ENCODE assay signal across 10 mouse cellular contexts in the genomic region with DNA sequence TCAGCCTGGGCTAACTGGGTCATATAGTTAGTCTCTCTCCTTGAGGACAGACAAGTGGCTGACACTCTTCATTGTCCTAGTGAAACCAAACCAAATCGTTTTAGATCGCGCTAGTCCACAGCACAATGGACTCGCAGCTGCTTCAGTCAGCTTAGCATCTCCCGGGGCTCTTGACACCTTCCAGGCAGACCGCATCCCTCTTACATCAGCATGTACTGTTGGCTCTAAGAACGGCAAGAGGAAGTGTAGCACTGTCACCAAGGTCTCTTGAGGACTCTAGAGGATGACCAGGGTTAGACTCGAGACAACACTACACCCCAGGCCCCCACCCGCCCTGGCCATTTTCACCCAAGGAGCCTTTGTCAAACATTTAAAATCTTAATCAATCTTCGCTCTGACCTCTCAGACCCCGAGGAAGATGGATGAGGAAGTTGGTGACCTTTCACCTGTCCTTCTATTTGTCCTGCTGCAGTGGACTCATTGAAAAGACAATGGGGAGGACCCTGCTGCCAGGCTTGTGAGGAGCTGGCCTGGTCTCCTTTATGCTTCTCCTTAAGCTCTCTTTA. TPM values are rescaled to one million over a fixed set of nuclear protein-coding genes. Genes with fewer than 3 reads are reported as not detected.
DNase-seq lines count a peak whose midpoint lies in the region; ATAC-seq lines count a peak whose summit lies in the region.
"Had no signal": no experiment of that assay in that cellular context is flagged by ENCODE, and none has a peak within 500 bp of the region (broad histone marks: within the 10 kb centered on the region; RNA-seq: fewer than 3 reads in every experiment).

No protein-coding gene starts in this region.

- no peak overlapping the region for H3K4me3 ChIP-seq in embryonic facial prominence, embryonic 14.5 days (ENCODE audit: low read depth, low read length)
- H3K4me3 ChIP-seq in hindbrain, embryonic 16.5 days (ENCODE audit: low read length) = peak overlapping the region; percentile 15
- no peak overlapping the region for H3K4me3 ChIP-seq in neural tube, embryonic 12.5 days

- H3K27me3 ChIP-seq in embryonic facial prominence, embryonic 14.5 days (replicated peaks; ENCODE audit: control insufficient read depth, insufficient read depth, low read length) = no peaks in the 10 kb centered on the region
- H3K27me3 ChIP-seq in hindbrain, embryonic 16.5 days (replicated peaks; ENCODE audit: control insufficient read depth, insufficient read depth, low read length) = no peaks in the 10 kb centered on the region
- no peaks in the 10 kb centered on the region for H3K27me3 ChIP-seq in neural tube, embryonic 12.5 days (replicated peaks)

- H3K9ac ChIP-seq in embryonic facial prominence, embryonic 14.5 days (ENCODE audit: low read depth, low read length) = 0 out of 2 replicates have a peak overlapping the region, but pooled peaks have one; percentile 9
- no peak overlapping the region for H3K9ac ChIP-seq in hindbrain, embryonic 16.5 days (ENCODE audit: low read depth, low read length)
- H3K9ac ChIP-seq in neural tube, embryonic 12.5 days = no peak overlapping the region

- peaks cover 47% of the 10 kb centered on the region for H3K36me3 ChIP-seq in embryonic facial prominence, embryonic 14.5 days (ENCODE audit: control insufficient read depth, insufficient read depth, low read length)
- H3K36me3 ChIP-seq in hindbrain, embryonic 16.5 days (ENCODE audit: control insufficient read depth, insufficient read depth, low read length) = no peaks in the 10 kb centered on the region
- H3K36me3 ChIP-seq in neural tube, embryonic 12.5 days = peaks cover 15% of the 10 kb centered on the region

- no peak for ATAC-seq in embryonic facial prominence, embryonic 14.5 days (ENCODE audit: low read depth)
- no peak for ATAC-seq in hindbrain, embryonic 16.5 days
- ATAC-seq in neural tube, embryonic 12.5 days (ENCODE audit: low FRiP score, low read depth) = peak; percentile 49

- no peaks in the 10 kb centered on the region for H3K9me3 ChIP-seq in embryonic facial prominence, embryonic 14.5 days (ENCODE audit: control insufficient read depth, low read length)
- H3K9me3 ChIP-seq in hindbrain, embryonic 16.5 days (ENCODE audit: control insufficient read depth, low read length) = no peaks in the 10 kb centered on the region
- no peaks in the 10 kb centered on the region for H3K9me3 ChIP-seq in neural tube, embryonic 12.5 days

- peak overlapping the region; percentile 5; the same call in 1 of the 2 replicates for H3K4me2 ChIP-seq in embryonic facial prominence, embryonic 14.5 days (ENCODE audit: low read depth, low read length)
- H3K4me2 ChIP-seq in hindbrain, embryonic 16.5 days (ENCODE audit: low read length) = peak overlapping the region; percentile 43
- peak overlapping the region; percentile 57 for H3K4me2 ChIP-seq in neural tube, embryonic 12.5 days (replicated peaks)

- 45% methylated on average over 11 of the region's 11 CpGs for WGBS in embryonic facial prominence, embryonic 14.5 days
- WGBS in hindbrain, embryonic 16.5 days = 15% methylated on average over 11 of the region's 11 CpGs
- WGBS in neural tube, embryonic 12.5 days = 6% methylated on average over 11 of the region's 11 CpGs

- no peak overlapping the region for H3K27ac ChIP-seq in embryonic facial prominence, embryonic 14.5 days (replicated peaks; ENCODE audit: low read depth, low read length)
- no peak overlapping the region; the same call in 1 of the 2 replicates for H3K27ac ChIP-seq in hindbrain, embryonic 16.5 days (ENCODE audit: low read depth, low read length)
- H3K27ac ChIP-seq in neural tube, embryonic 12.5 days = peak overlapping the region; percentile 26; the same call in 1 of the 2 replicates

- DNase-seq in ZHBTc4 (ENCODE audit: low read depth, low spot score) = peak; percentile 85
- no peak for DNase-seq in embryonic facial prominence, embryonic 14.5 days (ENCODE audit: low spot score)
- DNase-seq in frontal cortex, postnatal 25 days (ENCODE audit: low spot score in 2 of 2) = no peak
- DNase-seq in frontal cortex, postnatal 10 days (ENCODE audit: low spot score in 2 of 2) = no peak
- no peak for DNase-seq in adrenal gland, postnatal 36 days
- DNase-seq: cerebellum, adult 2 months; lung, adult 2 months; thymus, adult 2 months had no signal

- peaks cover 29% of the 10 kb centered on the region for H3K4me1 ChIP-seq in embryonic facial prominence, embryonic 14.5 days (ENCODE audit: control insufficient read depth, insufficient read depth, low read length)
- H3K4me1 ChIP-seq in hindbrain, embryonic 16.5 days (ENCODE audit: control insufficient read depth, insufficient read depth, low read depth, low read length) = peaks cover 19% of the 10 kb centered on the region
- peaks cover 74% of the 10 kb centered on the region for H3K4me1 ChIP-seq in neural tube, embryonic 12.5 days

RNA-seq across cellular contexts. Expression of a gene that starts 12.3 kb away (rescaled TPM):
- polyA plus RNA-seq in embryonic facial prominence, embryonic 14.5 days (2014; fragmentation: Nextera tagmentation; extraction: Ambion mirVana) = 23.2 and 36.2 TPM in 2 replicates
- polyA plus RNA-seq in hindbrain, embryonic 16.5 days (2015; fragmentation: Nextera tagmentation; extraction: Ambion mirVana) = 37.7 and 40.8 TPM in 2 replicates
- 27.9 and 31.6 TPM in 2 replicates for polyA plus RNA-seq in neural tube, embryonic 12.5 days (2016; fragmentation: Nextera tagmentation; extraction: Ambion mirVana)
- total RNA-seq in adrenal gland, postnatal 36 days (2021) = 1 to 10 TPM; 1.7 to 2.3 TPM

Comparison
In these comparisons a context has a peak if more than half of its experiments do, and no peak if none do; other contexts are left out.
1. H3K4me2 ChIP-seq: peak in every context shown above with its lines; median percentile 57 in neural tube, embryonic 12.5 days; 43 in hindbrain, embryonic 16.5 days; 5 in embryonic facial prominence, embryonic 14.5 days.